Mouse (Mus musculus) stomach, embryonic 16.5 days (tissue): Measurements from ENCODE around the gene Fpgs. TPM values are rescaled to one million over a fixed set of nuclear protein-coding genes. Genes with fewer than 3 reads are reported as not detected.

Experiments
- ATAC-seq: fragments of 200-750 bp; cut with Nextera tagmentation; 2 replicates; pipeline ENCODE4 v1.8.0; 2017; ENCODE audit warnings: moderate number of reproducible peaks, moderate TSS enrichment; ENCODE audit not compliant: insufficient read depth, low FRiP score
- H3K27ac ChIP-seq: fragments of 300-500 bp; sonication (generic); 2 replicates; pipeline ENCODE4 v1.5.1; 2014; ENCODE audit warnings: low read length
- H3K27me3 ChIP-seq: fragments of 300-500 bp; sonication (generic); 2 replicates; pipeline ENCODE4 v1.6.1; 2014; ENCODE audit warnings: low read length, control low read depth, mixed read lengths; ENCODE audit not compliant: control insufficient read depth, insufficient read depth
- H3K36me3 ChIP-seq: fragments of 300-500 bp; sonication (generic); 2 replicates; pipeline ENCODE4 v1.6.1; 2014; ENCODE audit warnings: low read length; ENCODE audit not compliant: control insufficient read depth, insufficient read depth
- H3K4me1 ChIP-seq: fragments of 300-500 bp; sonication (generic); 2 replicates; pipeline ENCODE4 v1.6.1; 2014; ENCODE audit warnings: low read length, control low read depth, mixed read lengths; ENCODE audit not compliant: control insufficient read depth, insufficient read depth
- H3K4me2 ChIP-seq: fragments of 300-500 bp; sonication (generic); 2 replicates; pipeline ENCODE4 v1.6.1; 2014; ENCODE audit warnings: low read depth, low read length, mixed read lengths
- H3K4me3 ChIP-seq: fragments of 300-500 bp; sonication (generic); replicated peaks from 2 replicates; pipeline ENCODE4 v1.5.1; 2014; ENCODE audit warnings: mild to moderate bottlenecking, low read length
- H3K9ac ChIP-seq: fragments of 300-500 bp; sonication (generic); 2 replicates; pipeline ENCODE4 v1.6.1; 2014; ENCODE audit warnings: low read length
- H3K9me3 ChIP-seq: fragments of 300-500 bp; sonication (generic); replicated peaks from 2 replicates; pipeline ENCODE4 v1.6.1; 2016; ENCODE audit warnings: low read length, control low read depth; ENCODE audit not compliant: control insufficient read depth
- WGBS: fragments of 180-500 bp; shearing (Covaris S2); extraction: QIAGEN DNeasy Blood & Tissue Kit; methylation state at CpG from one replicate; pipeline ENCODE4 v1.1.7; 2014; 5-methylcytosine and 5-hydroxymethylcytosine counted together
- polyA plus RNA-seq: library from polyadenylated mRNA; unstranded; fragments of >200 nt; fragmentation: Nextera tagmentation; extraction: Ambion mirVana; gene quantifications from 2 replicates; pipeline ENCODE4 v1.2.1, GENCODE M21; 2015

Gene Fpgs
- polyA plus RNA-seq, 1 experiment from 2014 or later, result 30.6 TPM

GRCm38 (mm10) chr2:32710425-32710824 lies 6.5 kb upstream of the Fpgs start:
- Histone ChIP-seq H3K4me3 (no peak overlapping the region), H3K4me2 (no peak overlapping the region), H3K27me3 (no peaks in the 10 kb centered on the region), H3K9ac (no peak overlapping the region), H3K9me3 (no peaks in the 10 kb centered on the region), H3K27ac (no peak overlapping the region), H3K4me1 (peaks cover 21% of the 10 kb centered on the region), H3K36me3 (peaks cover 18% of the 10 kb centered on the region)
- no peak for ATAC-seq
- 83% methylated on average over 5 of the region's 5 CpGs for WGBS

GRCm38 (mm10) chr2:32709521-32710137 lies 5.7 kb upstream of the Fpgs start:
- WGBS, result 90% methylated on average over 20 of the region's 20 CpGs
- ATAC-seq, result no peak

GRCm38 (mm10) chr2:32708643-32709042 lies 4.7 kb upstream of the Fpgs start:
- Histone ChIP-seq H3K27me3 (no peaks in the 10 kb centered on the region), H3K36me3 (peaks cover 20% of the 10 kb centered on the region), H3K27ac (no peak overlapping the region), H3K4me1 (peaks cover 10% of the 10 kb centered on the region), H3K9ac (no peak overlapping the region), H3K4me3 (no peak overlapping the region), H3K4me2 (no peak overlapping the region), H3K9me3 (no peaks in the 10 kb centered on the region)
- WGBS, result 34% methylated on average over 3 of the region's 3 CpGs
- ATAC-seq, result no peak

More at GRCm38 (mm10) chr2:32709521-32710137, 5.7 kb upstream of the Fpgs start:
- Histone ChIP-seq H3K4me3 (no peak overlapping the region), H3K9me3 (no peaks in the 10 kb centered on the region), H3K4me1 (peaks cover 20% of the 10 kb centered on the region), H3K36me3 (peaks cover 18% of the 10 kb centered on the region), H3K27ac (no peak overlapping the region), H3K27me3 (no peaks in the 10 kb centered on the region), H3K9ac (no peak overlapping the region), H3K4me2 (no peak overlapping the region)

GRCm38 (mm10) chr2:32706971-32707370 lies 3.0 kb upstream of the Fpgs start:
- Histone ChIP-seq H3K4me1 (peaks cover 9% of the 10 kb centered on the region), H3K9ac (no peak overlapping the region), H3K9me3 (no peaks in the 10 kb centered on the region), H3K36me3 (peaks cover 21% of the 10 kb centered on the region), H3K4me2 (no peak overlapping the region), H3K27ac (no peak overlapping the region), H3K27me3 (no peaks in the 10 kb centered on the region), H3K4me3 (no peak overlapping the region)
- 92% methylated on average over 6 of the region's 6 CpGs for WGBS
- no peak for ATAC-seq

GRCm38 (mm10) chr2:32705018-32705417 lies 1.1 kb upstream of the Fpgs start:
- WGBS, result 88% methylated on average over 7 of the region's 7 CpGs
- Histone ChIP-seq H3K4me1 (no peaks in the 10 kb centered on the region), H3K9ac (no peak overlapping the region), H3K27me3 (no peaks in the 10 kb centered on the region), H3K9me3 (no peaks in the 10 kb centered on the region), H3K4me2 (no peak overlapping the region), H3K36me3 (peaks cover 21% of the 10 kb centered on the region), H3K4me3 (no peak overlapping the region), H3K27ac (no peak overlapping the region)
- no peak for ATAC-seq

GRCm38 (mm10) chr2:32703046-32703445 lies 899 bp downstream of the Fpgs start:
- H3K27me3 ChIP-seq, result no peaks in the 10 kb centered on the region
- no peaks in the 10 kb centered on the region for H3K9me3 ChIP-seq
- no peak for ATAC-seq
- H3K9ac ChIP-seq, result no peak overlapping the region
- 89% methylated on average over 8 of the region's 8 CpGs for WGBS
- no peak overlapping the region for H3K27ac ChIP-seq
- no peaks in the 10 kb centered on the region for H3K4me1 ChIP-seq
- no peak overlapping the region for H3K4me3 ChIP-seq
- H3K4me2 ChIP-seq, result no peak overlapping the region
- H3K36me3 ChIP-seq, result peaks cover 16% of the 10 kb centered on the region

- Histone ChIP-seq H3K9ac (no peak overlapping the region), H3K4me3 (no peak overlapping the region), H3K4me1 (no peaks in the 10 kb centered on the region), H3K27me3 (no peaks in the 10 kb centered on the region), H3K9me3 (no peaks in the 10 kb centered on the region), H3K4me2 (no peak overlapping the region), H3K27ac (no peak overlapping the region), H3K36me3 (peaks cover 8% of the 10 kb centered on the region; the same call in 1 of the 2 replicates)
- WGBS, result 79% methylated on average over 14 of the region's 14 CpGs
- ATAC-seq, result no peak
Measured at GRCm38 (mm10) chr2:32700966-32701743, 2.8 kb downstream of the Fpgs start.

GRCm38 (mm10) chr2:32699680-32700079 lies 4.3 kb downstream of the Fpgs start:
- no peak overlapping the region for H3K9ac ChIP-seq
- H3K4me1 ChIP-seq, result no peaks in the 10 kb centered on the region
- no peak overlapping the region for H3K4me2 ChIP-seq
- WGBS, result 81% methylated on average over 6 of the region's 6 CpGs
- no peak overlapping the region for H3K27ac ChIP-seq
- 0 out of 2 replicates have a peak, but pooled peaks cover 4% of the 10 kb centered on the region for H3K36me3 ChIP-seq
- H3K27me3 ChIP-seq, result no peaks in the 10 kb centered on the region
- no peak overlapping the region for H3K4me3 ChIP-seq
- ATAC-seq, result no peak
- H3K9me3 ChIP-seq, result no peaks in the 10 kb centered on the region

GRCm38 (mm10) chr2:32694691-32695090 lies 9.3 kb downstream of the Fpgs start:
- Histone ChIP-seq H3K36me3 (no peaks in the 10 kb centered on the region), H3K27me3 (no peaks in the 10 kb centered on the region), H3K9me3 (no peaks in the 10 kb centered on the region), H3K9ac (peak overlapping the region; percentile 72), H3K4me2 (peak overlapping the region; percentile 93), H3K27ac (peak overlapping the region; percentile 73; the same call in 1 of the 2 replicates), H3K4me3 (peak overlapping the region; percentile 85), H3K4me1 (peaks cover 18% of the 10 kb centered on the region)
- WGBS, result 85% methylated on average over 12 of the region's 12 CpGs
- ATAC-seq, result no peak
